Mouse (Mus musculus) adrenal gland, adult 8-10 months (tissue): Measurements from ENCODE around the gene Kif13a. TPM values are rescaled to one million over a fixed set of nuclear protein-coding genes. Genes with fewer than 3 reads are reported as not detected.

Source experiments
- DNase-seq: peaks from one replicate; pipeline ENCODE4 v3.0.0; 2022
- total RNA-seq, 4 experiments: library from RNA; stranded (reverse); gene quantifications; 2 replicates each; pipeline ENCODE4 v1.2.4; 2022

Kif13a gene
- total RNA-seq, 4 experiments from 2014 or later: 39.1 to 46.8 (median 42.3) TPM

DNA sequence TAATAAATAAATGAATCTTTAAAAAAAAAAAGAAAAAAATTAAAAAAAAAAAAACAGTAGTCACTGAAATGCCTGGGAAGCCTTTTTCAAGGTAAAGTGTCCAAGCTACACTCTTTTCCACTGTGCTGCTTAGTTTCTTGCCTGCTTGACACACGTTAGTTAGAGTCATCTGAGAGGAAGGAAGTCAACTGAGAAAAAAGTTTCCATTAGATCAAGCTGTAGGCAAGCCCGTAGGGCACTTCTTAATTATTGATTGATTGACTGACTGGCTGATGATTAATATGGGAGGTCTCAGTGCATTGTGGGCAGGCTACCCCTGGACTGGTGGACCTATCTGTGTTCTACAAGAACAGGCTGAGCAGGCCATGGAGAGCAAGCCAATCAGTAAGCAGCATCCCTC, 9.9 kb downstream of the Kif13a start:
- no peak for DNase-seq

DNA sequence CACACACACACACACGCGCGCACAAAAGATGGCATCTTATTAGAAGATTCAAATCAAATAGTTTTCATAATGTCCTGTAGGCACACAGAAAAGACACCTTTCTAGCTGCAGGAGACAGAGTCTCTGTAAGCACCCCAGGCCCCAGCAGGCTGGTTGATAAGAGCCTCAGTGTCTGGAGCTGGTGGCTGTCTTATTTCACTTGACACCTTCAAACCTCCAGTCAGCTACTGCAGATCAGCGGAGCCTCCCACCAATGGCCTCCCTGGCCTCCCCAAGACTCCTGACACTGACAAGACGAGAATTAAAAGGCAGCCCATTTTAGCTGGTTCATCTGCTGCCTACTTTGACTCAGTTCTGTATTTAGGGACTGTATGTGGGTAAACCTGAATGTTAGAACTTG, 11.2 kb downstream of the Kif13a start:
- no peak for DNase-seq

DNA sequence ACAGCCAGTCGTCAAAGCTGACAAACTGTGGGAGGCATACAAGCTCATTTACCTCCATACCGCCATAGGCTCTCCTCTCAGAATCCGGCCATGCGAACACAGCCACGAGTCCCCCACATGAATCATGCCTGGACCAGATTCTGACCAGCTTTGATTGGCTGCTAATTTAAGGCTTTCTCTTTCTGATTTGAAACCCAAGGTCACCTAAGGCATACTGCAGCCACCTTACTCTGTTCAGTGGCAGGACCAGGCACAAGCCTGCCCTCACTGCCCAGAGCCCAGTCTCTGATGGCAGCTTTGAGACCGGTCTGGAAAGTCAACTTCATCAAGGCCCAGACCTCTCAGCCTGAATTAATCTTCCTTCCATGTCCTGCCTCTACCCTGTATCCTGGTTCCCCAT, 17.7 kb downstream of the Kif13a start:
- no peak for DNase-seq

DNA sequence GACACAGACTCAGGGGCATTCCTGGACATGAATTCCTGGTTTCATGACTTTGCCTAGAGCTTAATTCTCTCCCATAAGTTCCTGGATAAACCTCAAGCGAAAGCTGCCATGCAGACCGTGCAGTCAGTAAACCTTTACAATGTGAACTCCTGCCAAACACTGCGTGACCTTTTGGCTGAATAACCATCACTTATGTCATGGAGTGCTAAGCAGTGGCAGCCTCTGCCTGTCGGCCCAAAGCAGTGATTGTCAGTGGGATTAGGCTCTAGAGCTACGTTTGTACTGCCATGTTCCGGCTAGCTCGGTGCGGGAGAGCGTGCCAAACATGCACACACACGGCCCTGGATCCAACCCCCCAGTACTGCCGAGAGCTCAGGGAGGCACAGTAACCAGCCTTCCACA, 18.6 kb downstream of the Kif13a start:
- DNase-seq: peak; percentile 50

DNA sequence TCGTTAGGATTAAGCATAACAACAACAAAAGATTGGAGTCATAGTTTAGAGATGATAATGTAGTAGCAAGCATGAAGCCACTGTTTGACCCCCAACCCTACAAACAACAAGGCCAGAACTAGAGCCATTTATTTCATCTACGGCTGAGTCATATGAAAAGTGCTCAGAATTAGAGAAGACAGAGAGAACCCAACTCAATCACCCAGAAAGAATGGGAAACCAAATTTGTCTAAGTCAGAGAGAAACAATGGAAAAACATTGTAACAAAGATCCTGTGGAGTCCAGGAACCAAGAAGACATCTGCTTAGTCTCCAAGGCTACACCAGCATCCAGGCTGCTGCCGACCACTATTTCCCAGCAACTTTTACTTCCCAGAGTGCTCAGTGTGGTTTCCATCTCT, 19.7 kb downstream of the Kif13a start:
- DNase-seq: no peak

DNA sequence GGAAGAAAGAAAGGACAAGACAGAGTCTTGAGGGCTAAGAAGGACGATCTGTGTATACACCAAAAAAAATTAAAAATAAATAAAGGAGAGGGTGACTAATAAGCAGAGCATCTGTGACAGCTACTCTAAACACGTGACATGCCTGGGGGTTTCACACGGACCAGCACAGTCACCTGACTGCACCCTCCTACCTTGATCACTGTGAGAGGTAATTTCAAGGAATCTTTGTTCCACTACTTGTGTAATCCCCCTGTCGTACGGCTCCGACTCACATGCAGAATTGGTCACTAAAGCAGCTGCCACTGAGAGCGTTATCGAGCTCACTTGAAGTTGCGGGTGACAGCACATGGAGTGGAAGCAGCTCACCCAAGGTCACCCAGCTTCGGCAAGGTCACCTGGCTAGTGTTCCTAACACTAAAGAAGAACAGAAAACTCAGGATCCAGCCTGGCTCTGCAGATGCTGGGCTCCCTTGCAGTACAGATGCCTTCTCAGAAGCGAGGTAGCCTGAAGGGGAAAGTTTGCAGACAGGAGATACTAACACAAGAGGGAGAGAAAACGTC, 20.6 kb downstream of the Kif13a start:
- DNase-seq: no peak

DNA sequence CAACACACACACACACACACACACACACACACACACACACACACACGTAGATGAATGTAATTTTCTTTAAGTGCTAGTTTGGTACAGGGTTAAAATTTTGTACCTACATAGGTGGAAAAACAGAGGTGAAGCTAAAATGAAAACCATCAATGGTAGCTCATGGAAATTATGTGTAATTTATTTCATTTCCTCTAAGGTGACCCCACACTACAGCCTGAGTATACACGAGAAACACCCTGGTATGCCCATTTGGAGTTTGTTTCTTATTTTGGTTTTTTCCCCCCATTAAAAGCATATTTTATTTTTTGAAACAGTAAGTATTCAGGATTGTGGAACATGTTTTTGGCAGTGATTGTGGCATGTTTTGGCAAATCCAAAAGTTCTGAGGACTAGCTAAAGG, 21.3 kb downstream of the Kif13a start:
- no peak for DNase-seq

DNA sequence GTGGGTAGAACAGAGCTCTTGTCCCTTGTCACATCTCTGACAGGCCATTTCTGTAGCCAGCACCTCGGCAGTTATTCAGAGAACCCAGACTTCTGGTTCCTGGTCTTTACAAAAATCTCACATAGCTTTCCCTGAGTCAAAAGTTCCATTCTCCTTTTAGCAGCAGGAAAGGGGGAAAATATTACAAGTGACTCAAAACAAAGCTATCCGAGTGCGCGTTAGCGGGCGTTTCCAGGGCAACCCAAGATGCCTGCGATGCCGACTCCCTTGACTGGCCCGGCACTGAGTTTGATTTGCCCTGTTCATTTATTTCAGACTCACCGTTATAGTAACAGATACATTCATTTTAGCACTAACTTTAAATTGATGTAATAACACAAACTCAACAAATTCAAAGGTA, 21.8 kb downstream of the Kif13a start:
- peak; percentile 45 for DNase-seq

DNA sequence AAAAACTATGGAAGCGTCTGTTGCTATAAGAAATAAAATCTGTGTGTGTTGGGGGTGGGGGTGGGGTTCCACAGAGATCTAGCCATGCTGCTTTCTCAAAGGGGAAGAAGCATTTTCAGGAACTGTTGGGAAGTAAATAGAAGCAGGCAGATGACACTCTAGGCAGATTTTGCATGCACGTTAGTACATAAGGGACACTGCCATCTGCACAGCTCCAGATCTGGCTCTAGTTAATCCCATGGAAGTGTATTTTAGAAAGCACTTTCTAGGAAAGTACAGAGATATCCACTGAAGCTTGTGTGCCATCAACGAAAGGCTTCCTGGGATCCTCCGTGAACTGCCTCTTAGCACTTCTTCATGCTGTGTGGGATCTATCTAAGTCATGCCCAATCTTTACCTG, 22.6 kb downstream of the Kif13a start:
- DNase-seq: no peak

DNA sequence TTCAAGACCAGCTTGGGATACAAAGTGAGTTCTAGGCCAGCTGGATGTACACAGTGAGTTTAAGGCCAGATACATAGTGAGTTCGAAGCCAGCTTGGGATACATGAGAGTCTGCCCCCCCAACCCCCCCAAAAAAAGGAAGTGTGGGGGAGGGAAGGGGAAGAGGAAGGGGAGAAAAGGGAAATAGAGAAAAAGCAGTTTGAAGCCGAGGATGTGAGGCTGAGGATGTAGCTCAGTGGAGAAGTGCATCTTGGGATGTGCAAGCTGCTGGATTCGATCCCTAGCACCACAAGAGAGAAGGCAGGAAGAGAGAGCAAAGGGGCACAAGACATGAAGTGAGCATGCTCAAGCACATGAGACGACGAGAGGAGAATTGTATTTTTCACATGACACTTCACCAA, 23.7 kb downstream of the Kif13a start:
- no peak for DNase-seq

DNA sequence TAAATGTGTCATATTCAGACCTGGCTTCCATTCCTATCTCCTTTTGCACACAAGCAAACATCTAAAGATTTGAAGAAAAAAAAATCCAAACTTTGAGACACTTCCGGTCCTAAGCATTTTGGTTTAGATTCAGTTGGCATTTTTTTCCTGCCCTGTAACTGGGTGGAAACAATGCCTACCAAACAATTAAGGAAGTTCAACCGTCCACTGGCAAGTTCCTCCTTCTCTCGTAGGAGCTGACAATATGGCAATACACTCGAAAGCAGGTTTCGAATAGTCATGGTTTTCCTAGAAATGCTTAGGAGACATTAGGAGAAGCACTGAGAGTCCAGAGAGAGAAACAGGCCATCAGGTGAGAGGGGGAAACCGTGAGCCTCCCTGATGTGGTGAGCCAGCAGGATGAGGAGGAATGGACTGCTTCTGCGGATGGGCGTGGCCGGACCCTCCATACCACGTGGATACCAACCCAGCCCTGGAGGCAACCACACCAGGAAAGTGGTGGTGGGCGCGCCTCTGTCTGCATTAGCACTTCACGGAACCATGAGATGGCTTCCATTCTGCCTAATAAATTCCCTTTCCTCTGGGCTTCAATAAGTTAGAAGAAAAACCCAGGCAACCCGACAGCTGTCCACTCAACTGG, 24.6 kb downstream of the Kif13a start:
- no peak for DNase-seq

DNA sequence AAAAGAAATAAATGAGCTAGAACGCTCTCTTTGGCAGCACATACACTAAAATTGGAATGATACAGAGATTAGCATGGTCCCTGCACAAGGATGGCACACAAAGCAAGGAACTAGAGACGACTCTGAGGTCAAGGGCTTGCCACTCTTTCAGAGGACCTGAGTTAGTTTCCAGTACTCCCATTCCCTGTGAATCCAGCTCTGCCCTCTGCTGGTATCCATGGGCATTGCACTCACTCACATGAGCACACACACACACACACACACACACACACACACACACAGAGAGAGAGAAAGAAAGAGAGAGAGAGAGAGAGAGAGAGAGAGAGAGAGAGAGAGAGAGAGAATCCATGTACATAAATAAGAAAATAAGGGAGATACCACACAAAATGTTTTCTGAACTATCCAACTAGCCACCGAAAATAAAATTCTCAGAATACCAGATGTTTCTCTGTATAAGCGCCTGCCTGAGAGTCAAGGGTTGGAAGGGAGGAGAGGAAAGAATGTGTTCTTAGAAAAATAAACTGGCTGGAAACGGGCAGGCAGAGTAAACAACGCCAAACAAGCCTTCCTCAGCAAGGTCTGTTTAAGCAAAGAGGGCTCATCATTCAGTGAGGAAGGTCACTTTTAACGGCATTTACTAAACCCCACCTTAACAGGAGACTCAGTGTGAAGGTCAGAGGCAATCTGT, 27.0 kb downstream of the Kif13a start:
- DNase-seq: no peak

DNA sequence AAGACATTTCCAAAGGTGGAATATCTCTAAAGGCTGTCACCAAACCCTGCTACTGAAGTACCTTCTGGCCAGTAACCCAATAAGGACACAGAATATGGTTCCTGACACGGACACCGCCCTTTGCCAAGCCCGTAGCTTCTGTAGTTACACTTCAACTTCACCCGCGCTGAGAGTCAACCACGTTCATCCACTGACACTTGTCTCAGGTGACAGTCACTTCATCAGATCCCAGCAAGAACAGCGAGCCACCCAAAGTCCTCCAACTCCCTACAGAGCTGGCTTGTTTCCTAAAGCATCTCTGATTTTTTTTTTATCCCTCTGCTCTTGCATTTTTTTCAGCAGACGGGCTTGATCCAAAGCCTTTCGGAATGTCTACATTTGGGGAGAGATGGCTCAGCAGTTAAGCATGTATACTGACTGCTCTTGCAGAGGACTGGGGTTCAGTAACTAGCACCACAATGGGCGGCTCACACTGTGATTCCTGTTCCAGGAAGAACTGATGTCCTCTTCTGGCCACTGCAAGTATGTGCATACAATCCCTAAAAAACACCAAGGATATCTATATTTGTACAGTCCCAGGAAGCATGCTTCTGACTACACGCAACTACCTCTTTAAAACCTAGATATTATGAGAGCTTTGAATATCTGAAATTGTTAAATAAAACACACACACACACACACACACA, 28.7 kb downstream of the Kif13a start:
- DNase-seq: no peak

DNA sequence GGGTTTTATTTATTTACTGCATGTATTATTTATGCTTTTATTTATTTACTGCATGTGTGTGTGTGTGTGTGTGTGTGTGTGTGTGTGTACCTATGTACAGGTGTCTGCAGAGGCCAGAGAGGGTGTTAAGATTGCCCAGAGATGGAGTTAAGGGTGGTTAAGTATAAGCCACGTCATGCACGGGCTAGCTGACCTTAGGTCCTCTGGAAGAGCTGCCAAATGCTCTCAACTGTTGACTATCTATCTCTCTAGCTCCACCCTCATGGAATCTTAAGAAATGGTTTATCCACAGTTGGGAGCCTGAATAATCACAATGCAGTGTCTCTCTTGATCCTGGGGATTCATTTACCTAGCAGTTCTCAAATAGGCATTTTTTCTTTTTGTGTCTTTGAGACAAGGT, 30.8 kb downstream of the Kif13a start:
- DNase-seq: no peak

DNA sequence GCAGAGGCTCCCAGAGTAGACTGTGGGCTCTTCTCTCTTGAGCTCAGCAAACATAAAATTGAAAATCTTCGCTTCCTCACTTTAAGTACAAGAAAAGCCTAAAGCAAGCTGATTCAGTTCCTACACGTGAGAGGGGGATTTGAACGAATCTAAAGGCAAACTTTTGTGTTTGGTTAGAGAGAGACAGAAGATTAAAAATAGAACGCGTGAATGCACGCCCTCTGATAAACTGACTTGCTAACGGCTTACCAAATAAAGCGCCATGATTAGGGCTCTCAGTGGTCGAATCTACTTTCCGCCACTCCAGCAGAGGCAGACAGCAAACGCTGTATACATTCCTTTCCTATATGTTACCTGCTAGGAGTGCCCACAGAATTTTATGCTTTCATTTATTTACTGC, 31.3 kb downstream of the Kif13a start:
- DNase-seq: no peak

DNA sequence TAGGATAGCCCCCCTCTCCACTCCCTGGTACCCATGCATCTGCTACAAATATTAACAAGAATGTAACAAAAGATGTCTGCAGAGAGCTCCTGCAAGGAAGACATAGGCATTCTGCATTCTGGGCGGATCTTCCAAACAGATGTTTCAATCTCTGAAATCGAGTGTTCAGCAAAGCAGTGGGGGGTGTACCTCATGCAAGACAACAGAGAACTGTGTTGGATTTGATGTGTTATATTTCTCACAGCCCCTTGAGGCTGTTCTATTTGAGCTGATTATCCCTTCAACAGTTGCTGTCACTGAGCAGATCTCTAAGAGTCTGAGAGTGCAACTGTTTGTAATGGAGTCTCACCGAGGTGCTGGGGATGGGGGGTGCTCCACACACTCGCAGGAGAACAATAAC, 37.3 kb downstream of the Kif13a start:
- DNase-seq: no peak

DNA sequence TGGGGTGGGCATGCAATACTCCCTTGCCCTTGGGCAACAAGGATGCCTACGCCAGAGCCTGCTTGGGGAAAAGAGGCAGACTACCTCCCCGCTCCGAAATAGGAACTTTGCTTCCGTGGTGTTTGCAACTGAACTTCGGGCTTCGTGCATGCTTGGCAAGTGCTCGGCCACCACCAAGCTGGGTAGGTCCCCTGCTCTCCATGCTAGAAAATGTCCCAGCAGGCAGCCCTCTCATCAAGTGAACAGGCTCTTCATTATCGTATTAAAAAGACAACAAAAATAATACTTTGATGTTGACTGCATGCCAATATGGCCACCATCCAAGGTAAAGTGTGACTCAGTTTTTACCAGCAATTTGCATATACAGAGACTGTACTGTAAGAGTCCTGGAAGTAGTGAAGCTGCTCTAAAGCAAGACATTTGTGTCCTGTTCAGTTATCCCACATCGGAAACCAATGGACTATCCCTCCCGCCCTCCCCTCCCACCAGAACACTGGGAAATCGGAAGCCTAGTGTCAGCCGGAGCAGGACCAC, 41.5 kb downstream of the Kif13a start:
- peak; percentile 38 for DNase-seq

DNA sequence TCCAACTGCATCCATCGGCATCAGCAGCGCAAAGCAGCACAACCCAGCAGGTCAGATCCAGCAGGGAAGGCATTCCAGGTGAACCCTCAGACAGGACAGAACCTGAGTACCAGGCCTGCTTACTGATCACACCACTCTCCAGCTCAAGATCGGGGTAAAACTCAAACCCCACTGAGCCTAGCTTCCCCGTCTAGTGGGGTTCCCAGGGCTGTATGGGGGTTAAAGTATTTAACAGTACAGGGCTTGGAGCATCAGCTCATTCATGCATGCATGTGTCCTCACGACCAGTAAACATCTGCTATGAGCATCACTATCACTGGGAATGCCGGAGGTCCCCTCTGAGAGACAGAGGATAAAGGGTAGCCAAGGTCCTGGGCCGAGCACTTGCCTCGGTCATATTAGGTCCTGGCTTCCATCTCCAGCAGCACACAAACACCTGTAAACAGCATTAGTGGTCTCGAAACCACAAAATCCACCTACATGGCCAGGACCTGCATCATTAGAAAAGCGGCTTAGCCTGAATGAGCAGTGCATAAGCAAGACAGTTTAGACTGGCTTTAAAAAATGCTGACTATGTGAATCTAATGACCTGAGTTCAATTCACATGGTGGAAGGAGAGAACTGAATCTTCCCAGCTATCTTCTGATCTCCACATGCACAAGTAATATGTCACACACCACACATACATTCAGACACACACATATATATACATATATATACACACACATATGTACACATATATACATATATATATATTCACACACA, 43.0 kb downstream of the Kif13a start:
- no peak for DNase-seq

DNA sequence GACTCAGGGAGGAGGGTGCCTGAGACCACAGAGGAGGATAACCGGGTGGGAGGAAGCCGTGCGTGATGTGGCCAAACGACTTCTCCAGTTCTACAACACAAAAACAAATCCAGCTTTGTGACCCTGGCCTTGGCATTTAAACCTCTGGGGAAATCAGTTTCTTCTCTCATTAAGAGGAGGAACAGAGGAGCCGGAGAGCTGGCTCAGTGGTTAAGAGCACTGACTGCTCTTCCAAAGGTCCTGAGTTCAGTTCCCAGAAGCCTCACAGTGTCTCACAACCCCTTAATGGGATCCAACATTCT, 44.0 kb downstream of the Kif13a start:
- DNase-seq: no peak

DNA sequence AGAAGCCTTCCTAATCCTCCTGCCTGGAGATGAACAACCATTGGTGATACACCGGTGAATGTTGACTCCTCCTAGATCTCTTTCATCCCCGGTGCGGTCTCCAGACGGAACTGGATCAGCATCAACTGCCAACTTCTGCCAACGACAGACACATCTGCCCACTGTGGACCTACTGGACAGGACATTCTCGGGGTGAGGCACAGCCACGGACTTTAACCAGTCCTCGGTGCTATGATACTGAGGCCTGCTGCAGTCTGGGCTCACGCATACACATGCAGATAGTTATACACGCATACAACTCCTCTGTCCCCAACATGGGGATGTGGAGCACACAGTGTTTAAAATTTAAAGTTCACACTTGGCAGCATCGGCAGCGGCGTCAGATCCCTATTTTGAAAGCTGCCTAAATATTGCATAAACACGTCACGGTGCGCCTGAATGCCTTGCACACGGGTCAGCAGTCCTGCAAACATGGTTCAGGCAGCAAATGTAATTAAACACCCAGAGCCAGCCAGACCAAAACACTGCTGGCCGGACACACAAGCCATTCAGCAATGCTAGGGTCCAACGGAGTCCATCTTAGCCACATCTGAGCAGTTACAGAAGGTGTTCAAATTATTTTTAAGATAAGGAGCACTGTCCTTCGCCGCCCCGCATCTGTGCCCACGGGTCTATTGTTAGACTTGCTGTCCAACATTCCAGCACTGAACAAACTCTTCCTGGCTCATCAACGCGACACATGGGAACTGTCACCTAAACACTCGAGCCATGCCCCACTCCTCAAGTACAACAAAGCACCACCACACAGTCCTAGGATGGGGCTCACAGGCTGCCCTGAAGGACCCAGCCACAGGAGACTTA, 44.5 kb downstream of the Kif13a start:
- no peak for DNase-seq

DNA sequence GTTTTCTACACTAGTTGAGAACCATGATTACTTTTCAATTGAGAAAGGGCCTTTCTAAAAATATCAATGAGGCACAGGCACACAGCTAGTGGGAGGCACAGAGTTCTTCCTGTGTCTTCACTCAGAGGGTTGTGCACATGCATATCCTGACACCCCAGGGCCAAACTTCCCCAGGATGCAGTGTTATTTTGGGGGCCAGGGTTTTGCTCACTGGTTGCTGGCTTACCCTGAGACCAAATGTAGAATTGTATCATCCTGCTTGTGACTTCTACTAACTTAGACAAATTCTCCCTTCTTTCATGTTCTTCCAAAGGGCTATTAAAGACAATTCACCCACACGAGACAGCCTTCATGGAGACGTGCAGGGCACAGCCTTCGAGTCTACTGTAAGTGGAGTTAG, 45.7 kb downstream of the Kif13a start:
- DNase-seq: no peak

DNA sequence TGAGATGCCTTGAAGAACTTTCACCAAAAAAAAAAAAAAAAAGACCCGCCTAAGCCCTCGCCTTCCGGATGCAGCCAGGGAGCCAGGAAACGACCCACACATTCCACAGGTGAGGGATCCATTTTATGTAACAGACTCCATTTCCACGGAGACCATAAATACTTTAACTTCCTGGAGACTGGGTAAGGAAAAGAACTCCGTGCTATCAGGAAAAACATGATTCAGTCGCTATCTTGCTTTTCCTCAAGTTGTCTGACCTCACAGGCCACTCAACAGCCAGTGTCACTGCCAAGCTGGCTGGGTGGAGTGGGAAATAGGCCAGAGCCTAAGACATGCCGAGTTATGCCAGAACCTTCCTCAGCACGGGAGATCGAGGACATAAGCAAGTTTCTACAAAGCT, 46.3 kb downstream of the Kif13a start:
- peak; percentile 70 for DNase-seq
